Mouse (Mus musculus): Measurements from ENCODE around the gene Klk1b16. TPM values are rescaled to one million over a fixed set of nuclear protein-coding genes. Genes with fewer than 3 reads are reported as not detected.
"Not testable (repeated sequence)": the region's sequence is repeated elsewhere in the genome, so short reads cannot be mapped to it uniquely, and the experiment has no call there.

The Klk1b16 gene
- total RNA-seq (2012; rRNA removed) (not detected in 2 replicates), polyA plus RNA-seq (2012; ENCODE audit: insufficient read depth in 1 of 2, insufficient read length in 2 of 2, low read depth in 1 of 2, low replicate concordance in 2 of 2, missing spikeins in 1 of 2) (not detected)

GRCm38 (mm10) chr7:44136467-44136866 is at the start of gene Klk1b16:
Gene Klk1b16 (plus strand): TSS chr7:44136767.
- no peak for DNase-seq (ENCODE audit: low read depth, low spot score)
- H3K4me3 ChIP-seq (ENCODE audit: control insufficient read depth in 1 of 2, insufficient read depth in 1 of 2, low read depth in 2 of 2, low read length in 2 of 2): no peak within 1 kb of the TSS
- H3K4me1 ChIP-seq (ENCODE audit: control insufficient read depth in 1 of 2, insufficient read depth in 2 of 2, low read length in 2 of 2): no peaks in the 10 kb centered on the region
- H3K36me3 ChIP-seq (ENCODE audit: control insufficient read depth in 1 of 2, insufficient read depth in 2 of 2, low read length in 2 of 2): no peaks in the 10 kb centered on the region
- no peaks in the 10 kb centered on the region for H3K79me2 ChIP-seq (ENCODE audit: control insufficient read depth, insufficient read depth, low read length, poor library complexity)
- no peak within 1 kb of the TSS for H3K27ac ChIP-seq (ENCODE audit: control insufficient read depth, low read depth, low read length)
- H3K9ac ChIP-seq (ENCODE audit: control insufficient read depth, low read depth, low read length, poor library complexity, severe bottlenecking): no peak within 1 kb of the TSS
- H3K9me3 ChIP-seq (replicated peaks; ENCODE audit: insufficient read depth, low read length): no peaks in the 10 kb centered on the region
- H3K27me3 ChIP-seq (ENCODE audit: control insufficient read depth in 1 of 2, insufficient read depth in 2 of 2, low read length in 2 of 2): no peaks in the 10 kb centered on the region
- TF ChIP-seq ZNF384 (IDR thresholded peaks at IDR 0.05; ENCODE audit: low read depth, low read length) (no peak), SIN3A (IDR thresholded peaks at IDR 0.05; ENCODE audit: low read length) (no peak), SMC3 (IDR thresholded peaks at IDR 0.05; ENCODE audit: low read depth, low read length) (no peak), ZMIZ1 (IDR thresholded peaks at IDR 0.05; ENCODE audit: low read depth, low read length) (no peak), POLR2AphosphoS5 (IDR thresholded peaks at IDR 0.05; ENCODE audit: borderline replicate concordance, low read depth, low read length) (no peak), CTCF (IDR thresholded peaks at IDR 0.05 in 2 of 3, conservative IDR thresholded peaks at IDR 0.05 in 1 of 3; ENCODE audit: control insufficient read depth in 1 of 3, insufficient read depth in 1 of 3, low read depth in 2 of 3, low read length in 3 of 3, poor library complexity in 1 of 3, severe bottlenecking in 1 of 3) (no peak)

GRCm38 (mm10) chr7:44096111-44096510 is 40.5 kb upstream of the Klk1b16 start:
- TF ChIP-seq RCOR1 (IDR thresholded peaks at IDR 0.05; ENCODE audit: low read depth, low read length): no peak
- no peak for TF ChIP-seq ZNF384 (IDR thresholded peaks at IDR 0.05; ENCODE audit: low read depth, low read length)
- TF ChIP-seq EP300 (IDR thresholded peaks at IDR 0.05; ENCODE audit: low read depth in 1 of 2, low read length in 2 of 2): no peak
- TF ChIP-seq JUND (IDR thresholded peaks at IDR 0.05; ENCODE audit: low read depth, low read length): no peak
- TF ChIP-seq TAL1 (IDR thresholded peaks at IDR 0.05; ENCODE audit: low read length): no peak
- no peak for TF ChIP-seq ZMIZ1 (IDR thresholded peaks at IDR 0.05; ENCODE audit: low read depth, low read length)
- TF ChIP-seq MEF2A (IDR thresholded peaks at IDR 0.05; ENCODE audit: extremely low read depth, insufficient replicate concordance, low read depth, low read length, poor library complexity, severe bottlenecking): no peak
- no peak for TF ChIP-seq TCF12 (IDR thresholded peaks at IDR 0.05; ENCODE audit: low read depth, low read length)
- TF ChIP-seq POLR2A (IDR thresholded peaks at IDR 0.05; ENCODE audit: control insufficient read depth in 1 of 2, insufficient read depth in 1 of 2, low read depth in 1 of 2, low read length in 2 of 2, poor library complexity in 1 of 2): no peak
- no peak for TF ChIP-seq NRF1 (IDR thresholded peaks at IDR 0.05; ENCODE audit: insufficient read depth, low read depth, low read length, poor library complexity, severe bottlenecking)
- no peak for TF ChIP-seq NELFE (IDR thresholded peaks at IDR 0.05; ENCODE audit: low read depth, low read length)
- TF ChIP-seq ELF1 (IDR thresholded peaks at IDR 0.05; ENCODE audit: low read depth, low read length): no peak
- no peak for TF ChIP-seq KAT2A (conservative IDR thresholded peaks at IDR 0.05; ENCODE audit: low read depth, low read length)
- TF ChIP-seq CTCF (IDR thresholded peaks at IDR 0.05 in 2 of 3, conservative IDR thresholded peaks at IDR 0.05 in 1 of 3; ENCODE audit: control insufficient read depth in 1 of 3, insufficient read depth in 1 of 3, low read depth in 2 of 3, low read length in 3 of 3, poor library complexity in 1 of 3, severe bottlenecking in 1 of 3): no peak
- TF ChIP-seq RAD21 (IDR thresholded peaks at IDR 0.05; ENCODE audit: low read depth, low read length): no peak
- TF ChIP-seq E2F4 (IDR thresholded peaks at IDR 0.05; ENCODE audit: borderline replicate concordance, low read depth, low read length): no peak
- no peak for TF ChIP-seq CHD2 (IDR thresholded peaks at IDR 0.05; ENCODE audit: low read length)
- TF ChIP-seq SMC3 (IDR thresholded peaks at IDR 0.05; ENCODE audit: low read depth, low read length): no peak
- Histone ChIP-seq H3K9me3 (replicated peaks; ENCODE audit: insufficient read depth, low read length) (no peaks in the 10 kb centered on the region), H3K9ac (ENCODE audit: control insufficient read depth, low read depth, low read length, poor library complexity, severe bottlenecking) (no peak overlapping the region), H3K79me2 (ENCODE audit: control insufficient read depth, insufficient read depth, low read length, poor library complexity) (no peaks in the 10 kb centered on the region), H3K4me3 (ENCODE audit: control insufficient read depth in 1 of 2, insufficient read depth in 1 of 2, low read depth in 2 of 2, low read length in 2 of 2) (no peak overlapping the region), H3K27me3 (ENCODE audit: control insufficient read depth in 1 of 2, insufficient read depth in 2 of 2, low read length in 2 of 2) (no peaks in the 10 kb centered on the region), H3K36me3 (ENCODE audit: control insufficient read depth in 1 of 2, insufficient read depth in 2 of 2, low read length in 2 of 2) (no peaks in the 10 kb centered on the region), H3K4me1 (ENCODE audit: control insufficient read depth in 1 of 2, insufficient read depth in 2 of 2, low read length in 2 of 2) (no peaks in the 10 kb centered on the region), H3K27ac (ENCODE audit: control insufficient read depth, low read depth, low read length) (no peak overlapping the region)
- no peak for DNase-seq (ENCODE audit: low read depth, low spot score)

GRCm38 (mm10) chr7:44102028-44102427 is 34.5 kb upstream of the Klk1b16 start, which contains the start of gene Klk1b21:
Gene Klk1b21 (plus strand): TSS chr7:44102328.
- H3K9ac ChIP-seq (ENCODE audit: control insufficient read depth, low read depth, low read length, poor library complexity, severe bottlenecking); H3K79me2 ChIP-seq (ENCODE audit: control insufficient read depth, insufficient read depth, low read length, poor library complexity); H3K4me1 ChIP-seq (ENCODE audit: control insufficient read depth in 1 of 2, insufficient read depth in 2 of 2, low read length in 2 of 2); DNase-seq (ENCODE audit: low read depth, low spot score); H3K36me3 ChIP-seq (ENCODE audit: control insufficient read depth in 1 of 2, insufficient read depth in 2 of 2, low read length in 2 of 2); H3K9me3 ChIP-seq (replicated peaks; ENCODE audit: insufficient read depth, low read length); H3K4me3 ChIP-seq (ENCODE audit: control insufficient read depth in 1 of 2, insufficient read depth in 1 of 2, low read depth in 2 of 2, low read length in 2 of 2); H3K27ac ChIP-seq (ENCODE audit: control insufficient read depth, low read depth, low read length); H3K27me3 ChIP-seq (ENCODE audit: control insufficient read depth in 1 of 2, insufficient read depth in 2 of 2, low read length in 2 of 2): not testable (repeated sequence)
